Mouse (Mus musculus) 3T3-L1 (cell line): ENCODE results near the gene Ncoa7.

Source experiments
- DNase-seq: peaks from one replicate; pipeline ENCODE4 v3.0.0-alpha.2; 2015; ENCODE audit warnings: low read depth, low spot score

Gene Ncoa7

DNA sequence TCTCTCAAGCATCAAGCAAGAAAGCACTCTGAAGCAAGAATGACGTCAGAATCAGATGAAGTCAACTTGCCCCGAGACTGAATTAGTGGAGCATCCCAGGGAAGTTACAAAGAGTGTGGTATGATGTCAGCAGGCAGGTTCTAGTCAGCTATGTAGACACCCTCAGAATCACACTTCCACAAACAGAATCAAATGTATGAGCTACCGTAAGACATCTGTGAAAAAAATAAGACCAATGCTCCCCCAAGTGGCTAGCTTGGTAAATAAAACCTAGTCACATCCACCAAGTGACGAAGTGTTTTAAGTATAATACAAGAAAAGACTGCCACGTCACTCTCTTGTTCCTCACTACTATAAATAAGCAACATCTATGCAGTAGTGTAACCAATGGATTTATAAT, 216.1 kb downstream of the Ncoa7 start:
- peak; percentile 57 for DNase-seq

DNA sequence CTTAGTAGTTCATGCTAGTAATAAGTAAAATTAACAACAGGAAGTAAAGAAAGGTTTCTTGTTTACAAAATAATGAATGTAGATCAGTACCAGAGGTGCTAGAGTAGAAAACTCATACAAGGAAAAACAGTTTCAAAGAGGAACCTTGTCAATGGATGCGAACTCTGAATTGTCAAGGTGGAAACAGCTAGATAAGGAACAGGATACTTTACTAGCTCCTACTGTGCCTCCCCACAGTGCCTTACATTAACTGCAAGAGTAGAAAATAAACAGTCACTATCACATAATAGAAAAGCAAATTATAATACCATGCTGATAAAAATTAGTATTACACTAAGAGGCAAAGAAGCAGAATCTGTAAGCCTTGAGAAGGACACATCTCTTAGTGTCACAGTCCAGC, 217.4 kb downstream of the Ncoa7 start:
- no peak for DNase-seq
